Mouse (Mus musculus): Measurements from ENCODE around the gene Dock6. TPM values are rescaled to one million over a fixed set of nuclear protein-coding genes. Genes with fewer than 3 reads are reported as not detected.

Dock6 gene
- polyA plus RNA-seq, 1 experiment = 47.6 TPM

GRCm38 (mm10) chr9:21847425-21847824 is 5.0 kb downstream of the Dock6 start:
- peaks cover 2% of the 10 kb centered on the region; the same call in 1 of the 2 replicates for H3K4me1 ChIP-seq (ENCODE audit: control insufficient read depth, insufficient read depth, insufficient read length)
- no peak overlapping the region for H3K4me3 ChIP-seq (ENCODE audit: extremely low read depth, insufficient read depth, insufficient read length)
- H3K36me3 ChIP-seq (ENCODE audit: control insufficient read depth, insufficient read depth, low read length) = no peaks in the 10 kb centered on the region
- DNase-seq (ENCODE audit: low read depth in 1 of 2, low spot score in 2 of 2) = no peak
- WGBS = 66% methylated on average over 3 of the region's 3 CpGs
- TF ChIP-seq CTCF (IDR thresholded peaks at IDR 0.05; ENCODE audit: extremely low read depth, insufficient read depth, insufficient read length, insufficient replicate concordance) (no peak), POLR2A (IDR thresholded peaks at IDR 0.05; ENCODE audit: low read depth, low read length) (no peak)
- H3K27me3 ChIP-seq (ENCODE audit: control insufficient read depth, insufficient read depth, low read length) = no peaks in the 10 kb centered on the region; the same call in none of the 2 replicates
- H3K27ac ChIP-seq (ENCODE audit: insufficient read depth, low read length) = no peak overlapping the region; the same call in 1 of the 2 replicates

- 76% methylated on average over 11 of the region's 11 CpGs for WGBS
- peak overlapping the region; percentile 52 for H3K27ac ChIP-seq (ENCODE audit: insufficient read depth, low read length)
- no peak for DNase-seq (ENCODE audit: low read depth in 1 of 2, low spot score in 2 of 2)
- H3K27me3 ChIP-seq (ENCODE audit: control insufficient read depth, insufficient read depth, low read length) = no peaks in the 10 kb centered on the region
- no peaks in the 10 kb centered on the region for H3K36me3 ChIP-seq (ENCODE audit: control insufficient read depth, insufficient read depth, low read length)
- H3K4me3 ChIP-seq (ENCODE audit: extremely low read depth, insufficient read depth, insufficient read length) = no peak overlapping the region
- H3K4me1 ChIP-seq (ENCODE audit: control insufficient read depth, insufficient read depth, insufficient read length) = no peaks in the 10 kb centered on the region; the same call in 1 of the 2 replicates
- no peak for TF ChIP-seq POLR2A (IDR thresholded peaks at IDR 0.05; ENCODE audit: low read depth, low read length)
- no peak for TF ChIP-seq CTCF (IDR thresholded peaks at IDR 0.05; ENCODE audit: extremely low read depth, insufficient read depth, insufficient read length, insufficient replicate concordance)
Observed at GRCm38 (mm10) chr9:21846755-21847341, 5.6 kb downstream of the Dock6 start.

- 70% methylated on average over 14 of the region's 14 CpGs for WGBS
- Histone ChIP-seq H3K27me3 (ENCODE audit: control insufficient read depth, insufficient read depth, low read length) (no peaks in the 10 kb centered on the region), H3K4me3 (ENCODE audit: extremely low read depth, insufficient read depth, insufficient read length) (no peak overlapping the region), H3K4me1 (ENCODE audit: control insufficient read depth, insufficient read depth, insufficient read length) (no peaks in the 10 kb centered on the region; the same call in 1 of the 2 replicates), H3K27ac (ENCODE audit: insufficient read depth, low read length) (no peak overlapping the region), H3K36me3 (ENCODE audit: control insufficient read depth, insufficient read depth, low read length) (no peaks in the 10 kb centered on the region)
- no peak for TF ChIP-seq POLR2A (IDR thresholded peaks at IDR 0.05; ENCODE audit: low read depth, low read length)
- DNase-seq (ENCODE audit: low read depth in 1 of 2, low spot score in 2 of 2) = no peak
Observed at GRCm38 (mm10) chr9:21845381-21846080, 6.9 kb downstream of the Dock6 start.

DNA sequence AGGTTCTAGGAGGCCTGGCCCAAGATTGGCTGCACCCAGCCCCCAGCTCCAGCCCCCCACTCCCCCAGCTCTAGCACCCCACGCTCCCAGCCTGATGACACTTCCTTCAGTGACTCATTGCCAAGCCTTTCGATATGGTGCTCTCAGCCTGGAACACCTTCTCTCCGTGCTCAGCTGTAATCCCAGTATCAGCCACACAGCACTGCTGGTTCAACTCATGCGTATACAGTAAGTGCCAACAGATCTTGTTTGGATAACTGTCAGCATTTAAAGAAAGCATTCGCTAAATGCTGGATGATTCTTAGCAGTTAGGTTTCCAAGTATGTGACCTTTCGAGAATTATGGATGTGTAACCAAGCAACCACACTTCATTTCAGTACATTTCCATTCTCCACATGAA is 9.3 kb downstream of the Dock6 start:
- WGBS = 77% methylated on average over 6 of the region's 6 CpGs
- Histone ChIP-seq H3K27me3 (ENCODE audit: control insufficient read depth, insufficient read depth, low read length) (no peaks in the 10 kb centered on the region), H3K36me3 (ENCODE audit: control insufficient read depth, insufficient read depth, low read length) (no peaks in the 10 kb centered on the region), H3K4me3 (ENCODE audit: extremely low read depth, insufficient read depth, insufficient read length) (no peak overlapping the region), H3K27ac (ENCODE audit: insufficient read depth, low read length) (peak overlapping the region; percentile 10; the same call in 1 of the 2 replicates), H3K4me1 (ENCODE audit: control insufficient read depth, insufficient read depth, insufficient read length) (no peaks in the 10 kb centered on the region; the same call in 1 of the 2 replicates)
- no peak for DNase-seq (ENCODE audit: low read depth in 1 of 2, low spot score in 2 of 2)
- TF ChIP-seq CTCF (IDR thresholded peaks at IDR 0.05; ENCODE audit: extremely low read depth, insufficient read depth, insufficient read length, insufficient replicate concordance) (no peak), POLR2A (IDR thresholded peaks at IDR 0.05; ENCODE audit: low read depth, low read length) (no peak)

DNA sequence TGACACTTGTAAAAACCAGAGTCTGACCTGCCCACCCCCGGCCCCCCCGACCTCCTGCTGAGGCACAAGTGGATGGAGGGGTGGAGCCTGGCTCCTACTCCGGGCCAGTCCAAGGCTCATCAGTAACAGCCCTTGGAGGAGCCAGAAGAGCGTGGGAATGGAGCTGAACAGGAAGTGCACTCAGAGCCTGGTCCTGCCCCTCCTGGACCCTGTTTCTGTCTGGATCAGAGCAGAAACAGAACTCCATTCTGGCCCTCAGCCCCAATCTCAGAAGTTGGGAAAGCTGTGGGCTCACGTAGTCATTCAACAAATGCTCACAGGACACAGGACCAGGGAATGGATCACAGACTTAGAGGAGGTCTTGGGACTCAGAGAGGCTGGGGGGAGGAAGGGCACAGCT is 10.0 kb downstream of the Dock6 start:
- no peaks in the 10 kb centered on the region for H3K27me3 ChIP-seq (ENCODE audit: control insufficient read depth, insufficient read depth, low read length)
- DNase-seq (ENCODE audit: low read depth in 1 of 2, low spot score in 2 of 2) = no peak
- no peaks in the 10 kb centered on the region for H3K36me3 ChIP-seq (ENCODE audit: control insufficient read depth, insufficient read depth, low read length)
- peak overlapping the region; percentile 10; the same call in 1 of the 2 replicates for H3K27ac ChIP-seq (ENCODE audit: insufficient read depth, low read length)
- H3K4me1 ChIP-seq (ENCODE audit: control insufficient read depth, insufficient read depth, insufficient read length) = no peaks in the 10 kb centered on the region; the same call in 1 of the 2 replicates
- TF ChIP-seq CTCF (IDR thresholded peaks at IDR 0.05; ENCODE audit: extremely low read depth, insufficient read depth, insufficient read length, insufficient replicate concordance) = no peak
- TF ChIP-seq POLR2A (IDR thresholded peaks at IDR 0.05; ENCODE audit: low read depth, low read length) = no peak
- WGBS = 75% methylated on average over 5 of the region's 5 CpGs
- H3K4me3 ChIP-seq (ENCODE audit: extremely low read depth, insufficient read depth, insufficient read length) = no peak overlapping the region

GRCm38 (mm10) chr9:21841340-21841739 is 11.1 kb downstream of the Dock6 start:
- H3K4me3 ChIP-seq (ENCODE audit: extremely low read depth, insufficient read depth, insufficient read length) = no peak overlapping the region
- no peaks in the 10 kb centered on the region for H3K27me3 ChIP-seq (ENCODE audit: control insufficient read depth, insufficient read depth, low read length)
- 92% methylated on average over 6 of the region's 6 CpGs for WGBS
- TF ChIP-seq POLR2A (IDR thresholded peaks at IDR 0.05; ENCODE audit: low read depth, low read length) = no peak
- no peak for TF ChIP-seq CTCF (IDR thresholded peaks at IDR 0.05; ENCODE audit: extremely low read depth, insufficient read depth, insufficient read length, insufficient replicate concordance)
- no peaks in the 10 kb centered on the region for H3K4me1 ChIP-seq (ENCODE audit: control insufficient read depth, insufficient read depth, insufficient read length)
- no peak overlapping the region for H3K27ac ChIP-seq (ENCODE audit: insufficient read depth, low read length)
- H3K36me3 ChIP-seq (ENCODE audit: control insufficient read depth, insufficient read depth, low read length) = no peaks in the 10 kb centered on the region
- DNase-seq (ENCODE audit: low read depth in 1 of 2, low spot score in 2 of 2) = no peak
